Mouse (Mus musculus) adrenal gland, postnatal 25 days (tissue): ENCODE results near the gene Gm49322. TPM values are rescaled to one million over a fixed set of nuclear protein-coding genes. Genes with fewer than 3 reads are reported as not detected.
"Not testable (repeated sequence)": the region's sequence is repeated elsewhere in the genome, so short reads cannot be mapped to it uniquely, and the experiment has no call there.

Experiments used
- DNase-seq: peaks from one replicate; pipeline ENCODE4 v3.0.0; 2021; ENCODE audit warnings: mixed read lengths
- long read RNA-seq: library from polyadenylated mRNA; stranded (forward); transcript quantifications from one replicate; pipeline ENCODE4 v2.0.0, GENCODE M21; 2021
- total RNA-seq: library from RNA; stranded (reverse); gene quantifications from 2 replicates; pipeline ENCODE4 v1.2.3, GENCODE M21; 2021

The Gm49322 gene
- total RNA-seq = 2.3 and 3.0 TPM in 2 replicates
- long read RNA-seq, full-length matches to known transcripts = 3 of 10 reads
- long read RNA-seq, partial matches to known transcripts = 7 of 10 reads
- long read RNA-seq, other reads (novel, unspliced or antisense) = 0 of 10 reads

GRCm38 (mm10) chr10:80605721-80606120 lies at the start of gene Gm49322:
TSS of gene Gm49322 (plus strand) at chr10:80606021.
- not testable (repeated sequence) for DNase-seq

- peak; percentile 92 for DNase-seq
Observed at GRCm38 (mm10) chr10:80557346-80557965, 48.4 kb upstream of the Gm49322 start.

GRCm38 (mm10) chr10:80559431-80559830 lies 46.4 kb upstream of the Gm49322 start:
- DNase-seq = no peak

GRCm38 (mm10) chr10:80560621-80561020 lies 45.2 kb upstream of the Gm49322 start:
- no peak for DNase-seq

GRCm38 (mm10) chr10:80561116-80561944 lies 44.5 kb upstream of the Gm49322 start, which contains the start of gene Rexo1:
TSS of gene Rexo1 (minus strand) at chr10:80561560.
- DNase-seq = peak; percentile 91

- DNase-seq = peak; percentile 84
Observed at GRCm38 (mm10) chr10:80566375-80567092, 39.3 kb upstream of the Gm49322 start.

GRCm38 (mm10) chr10:80568876-80569275 lies 36.9 kb upstream of the Gm49322 start:
- DNase-seq = no peak

- peak; percentile 57 for DNase-seq
Observed at GRCm38 (mm10) chr10:80569664-80570066, 36.2 kb upstream of the Gm49322 start.

- DNase-seq = no peak
Observed at GRCm38 (mm10) chr10:80570419-80570818, 35.4 kb upstream of the Gm49322 start.

- DNase-seq = no peak
Observed at GRCm38 (mm10) chr10:80570871-80571836, 34.7 kb upstream of the Gm49322 start.

GRCm38 (mm10) chr10:80572477-80572876 lies 33.3 kb upstream of the Gm49322 start:
- no peak for DNase-seq

- no peak for DNase-seq
Observed at GRCm38 (mm10) chr10:80573944-80574343, 31.9 kb upstream of the Gm49322 start.

GRCm38 (mm10) chr10:80574896-80575295 lies 30.9 kb upstream of the Gm49322 start:
- DNase-seq = no peak

- no peak for DNase-seq
Observed at GRCm38 (mm10) chr10:80575925-80576324, 29.9 kb upstream of the Gm49322 start.

- DNase-seq = peak; percentile 72
Observed at GRCm38 (mm10) chr10:80576351-80577194, 29.2 kb upstream of the Gm49322 start.

GRCm38 (mm10) chr10:80577195-80578130 lies 28.4 kb upstream of the Gm49322 start, which contains the start of gene Klf16:
TSS of gene Klf16 (minus strand) at chr10:80577321.
- DNase-seq = peak; percentile 99

GRCm38 (mm10) chr10:80578131-80578750 lies 27.6 kb upstream of the Gm49322 start:
- DNase-seq = peak; percentile 87

- DNase-seq = peak; percentile 51
Observed at GRCm38 (mm10) chr10:80578911-80579310, 26.9 kb upstream of the Gm49322 start.

GRCm38 (mm10) chr10:80583047-80583446 lies 22.8 kb upstream of the Gm49322 start:
- no peak for DNase-seq
